Mouse (Mus musculus): Measurements from ENCODE around the gene Tmem164. TPM values are rescaled to one million over a fixed set of nuclear protein-coding genes. Genes with fewer than 3 reads are reported as not detected.

Tmem164 gene
- total RNA-seq (2023), result 10 to 100 TPM; 84.3 to 92.7 TPM

DNA sequence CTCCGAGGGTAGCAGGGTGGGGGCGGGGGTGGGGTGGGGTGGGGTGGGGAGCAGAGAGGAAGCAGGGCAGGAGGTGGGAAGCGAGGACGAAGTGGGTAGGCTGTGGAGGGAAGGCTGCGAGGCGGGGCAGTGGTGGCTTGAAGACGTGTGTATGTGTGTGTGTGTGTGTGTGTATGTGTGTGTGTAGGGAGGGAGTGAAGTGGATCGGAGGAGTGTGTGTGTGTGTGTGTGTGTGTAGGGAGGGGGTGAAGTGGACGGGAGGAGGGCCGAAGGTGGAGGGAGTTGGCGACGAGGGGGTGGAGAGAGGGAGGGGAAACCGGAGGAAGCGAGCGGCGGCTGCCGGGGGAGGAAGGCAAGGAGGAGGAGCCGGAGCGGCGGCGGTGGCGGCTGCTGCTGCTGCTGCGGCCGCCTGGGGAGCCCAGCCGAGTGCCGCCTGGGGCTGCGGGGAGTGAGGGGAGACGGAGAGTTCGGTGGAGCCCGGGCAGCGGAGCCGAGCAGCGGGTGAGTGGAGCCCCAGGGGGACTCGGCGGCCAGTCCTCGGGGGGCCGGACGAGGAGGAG, at the start of gene Tmem164:
Tmem164 (plus strand) TSS at position 351 of the 560 bp plus-strand sequence.

All from neutrophil, adult 59 days (primary cell).